Mouse (Mus musculus): ENCODE results near the gene Gnb3.
"Not testable (repeated sequence)": the region's sequence is repeated elsewhere in the genome, so short reads cannot be mapped to it uniquely, and the experiment has no call there.

Gene Gnb3

GRCm38 (mm10) chr6:124816611-124817010 is 23.5 kb downstream of the Gnb3 start:
- DNase-seq (ENCODE audit: low spot score in 2 of 2), result no peak

DNA sequence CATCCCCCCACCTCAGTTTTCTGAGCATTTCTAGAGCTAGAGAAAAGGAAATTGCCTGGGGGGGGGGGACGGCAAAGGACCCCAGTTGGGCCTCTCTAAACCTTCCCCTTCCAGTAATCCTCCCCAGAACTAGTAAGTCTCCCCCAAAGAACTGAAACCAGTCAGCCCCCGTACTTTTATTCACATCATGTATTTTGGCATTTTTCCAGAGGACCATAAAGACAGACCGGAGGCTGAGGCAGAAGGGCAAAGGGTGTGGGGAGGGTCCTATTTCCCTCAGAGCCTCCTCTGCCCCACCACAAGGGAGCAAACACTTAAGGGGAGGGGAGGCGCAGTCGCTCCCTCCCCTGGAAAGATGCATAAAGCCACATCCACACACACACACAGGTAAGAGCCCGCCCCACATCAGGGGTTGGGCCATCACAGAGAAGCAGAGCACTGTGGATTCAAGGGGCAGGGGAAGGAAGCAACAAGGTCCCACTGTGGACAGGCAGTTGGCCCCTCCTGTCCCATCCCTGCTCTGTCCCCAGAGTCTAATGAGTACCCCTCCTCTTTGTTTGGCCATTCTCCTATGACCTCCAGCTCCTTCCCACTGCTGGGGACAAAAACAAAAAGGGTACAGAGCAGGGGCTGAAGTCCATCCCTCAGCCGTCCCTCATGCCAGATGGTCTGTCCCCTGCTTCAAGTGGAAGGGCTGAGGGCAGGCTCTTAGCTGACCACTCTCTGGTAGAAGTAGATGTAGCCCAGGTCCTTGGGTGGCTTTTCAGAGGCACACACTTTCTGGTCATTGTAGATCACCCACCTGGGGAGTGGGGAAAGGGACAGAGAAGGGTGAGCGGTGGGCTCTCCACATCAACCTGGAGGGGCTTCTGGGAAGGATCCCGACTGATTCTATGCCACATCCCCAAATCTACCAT is 25.0 kb downstream of the Gnb3 start:
- no peak for DNase-seq (ENCODE audit: low spot score in 2 of 2)

- no peak for DNase-seq (ENCODE audit: low spot score in 2 of 2)
Measured at GRCm38 (mm10) chr6:124814448-124814847, 25.6 kb downstream of the Gnb3 start.

DNA sequence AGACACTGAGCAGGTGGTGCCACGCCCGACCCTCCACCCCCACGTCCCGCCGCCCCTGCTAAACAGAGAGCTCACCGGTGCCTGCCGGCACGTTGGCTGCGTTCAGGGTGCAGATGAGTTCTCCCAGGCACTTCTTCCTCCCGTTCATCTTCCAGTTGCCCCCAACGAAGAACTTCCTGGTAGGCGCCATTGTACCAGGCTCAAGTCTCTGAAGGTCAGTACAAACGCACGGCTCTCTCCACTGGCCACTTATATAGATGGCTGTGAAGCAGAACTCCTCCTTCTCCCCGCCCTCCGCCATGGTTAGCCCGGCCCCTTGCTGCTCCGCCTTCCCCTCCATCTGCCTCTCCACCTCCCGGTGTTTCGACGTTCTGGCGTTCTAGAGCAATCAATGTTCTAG is 26.1 kb downstream of the Gnb3 start, which contains the start of gene Tpi1:
Tpi1 (minus strand) TSS at position 364 of the 400 bp plus-strand sequence.
- peak; percentile 75 to 80 for DNase-seq (ENCODE audit: low spot score in 2 of 2)

GRCm38 (mm10) chr6:124813496-124813895 is 26.6 kb downstream of the Gnb3 start:
- peak; percentile 29 to 57 for DNase-seq (ENCODE audit: low spot score in 2 of 2)

GRCm38 (mm10) chr6:124812848-124813247 is 27.2 kb downstream of the Gnb3 start:
- DNase-seq (ENCODE audit: low spot score in 2 of 2), result no peak

- DNase-seq (ENCODE audit: low spot score in 2 of 2), result no peak
Measured at GRCm38 (mm10) chr6:124811701-124812560, 28.1 kb downstream of the Gnb3 start.

DNA sequence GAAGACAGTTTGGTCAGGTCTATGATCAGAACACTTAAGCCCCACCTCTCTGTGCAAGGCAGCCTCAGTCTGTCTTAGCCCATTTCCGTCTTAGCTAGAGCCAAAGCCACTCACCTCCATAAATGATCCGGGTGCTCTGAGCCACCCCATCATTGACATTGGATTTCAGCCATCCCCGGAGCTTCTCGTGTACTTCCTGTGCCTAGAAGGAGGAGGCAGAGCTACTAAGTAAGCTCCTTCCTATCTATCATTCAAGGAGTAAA is 28.7 kb downstream of the Gnb3 start:
- DNase-seq (ENCODE audit: low spot score in 2 of 2), result no peak

DNA sequence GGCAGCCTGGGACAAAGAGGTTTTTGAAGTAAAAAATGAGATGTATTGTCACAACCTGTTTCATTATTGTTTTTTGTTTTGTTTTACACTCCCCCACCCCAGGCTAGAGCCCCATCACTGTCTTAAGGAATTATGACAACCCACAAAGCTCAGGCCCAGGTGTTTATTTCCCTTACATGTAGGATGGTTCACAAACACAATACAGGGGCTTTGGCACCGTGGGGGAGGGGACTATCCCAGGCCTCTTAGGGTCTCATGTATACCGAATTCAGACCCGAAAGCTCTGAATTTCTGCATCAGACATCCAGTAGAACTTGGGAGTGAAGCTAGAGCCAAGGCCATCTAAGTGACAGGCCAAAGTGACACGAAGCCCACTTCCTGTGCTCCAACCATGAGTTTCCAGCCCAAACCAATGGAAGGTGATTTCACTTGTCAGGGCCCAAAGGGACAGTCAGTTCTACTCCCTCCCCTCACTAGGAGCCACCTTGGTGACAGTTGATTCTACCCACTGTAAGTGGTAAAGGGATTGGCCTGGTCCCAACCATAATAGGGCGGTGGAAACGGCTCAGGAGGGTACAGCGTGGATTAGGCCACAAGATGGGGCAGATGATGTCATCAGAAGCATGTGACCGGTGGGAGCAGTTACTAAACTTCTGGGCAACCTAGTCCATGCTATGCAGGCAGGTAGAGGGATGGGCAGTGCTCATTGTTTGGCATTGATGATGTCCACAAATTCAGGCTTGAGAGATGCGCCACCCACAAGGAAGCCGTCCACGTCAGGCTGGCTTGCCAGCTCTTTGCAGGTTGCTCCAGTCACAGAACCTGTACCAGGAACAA is 29.3 kb downstream of the Gnb3 start:
- not testable (repeated sequence) for DNase-seq (ENCODE audit: low spot score in 2 of 2)

GRCm38 (mm10) chr6:124809775-124810538 is 30.1 kb downstream of the Gnb3 start:
- no peak for DNase-seq (ENCODE audit: low spot score in 2 of 2)

GRCm38 (mm10) chr6:124809052-124809774 is 30.9 kb downstream of the Gnb3 start:
- DNase-seq (ENCODE audit: low spot score in 2 of 2), result peak; percentile 70 to 76

- peak; percentile 41 to 58 for DNase-seq (ENCODE audit: low spot score in 2 of 2)
Measured at GRCm38 (mm10) chr6:124808358-124809012, 31.6 kb downstream of the Gnb3 start, which contains the start of gene Spsb2. Gene Spsb2 (plus strand): TSS chr6:124808661.

GRCm38 (mm10) chr6:124807986-124808357 is 32.1 kb downstream of the Gnb3 start:
- no peak for DNase-seq (ENCODE audit: low spot score in 2 of 2)

DNA sequence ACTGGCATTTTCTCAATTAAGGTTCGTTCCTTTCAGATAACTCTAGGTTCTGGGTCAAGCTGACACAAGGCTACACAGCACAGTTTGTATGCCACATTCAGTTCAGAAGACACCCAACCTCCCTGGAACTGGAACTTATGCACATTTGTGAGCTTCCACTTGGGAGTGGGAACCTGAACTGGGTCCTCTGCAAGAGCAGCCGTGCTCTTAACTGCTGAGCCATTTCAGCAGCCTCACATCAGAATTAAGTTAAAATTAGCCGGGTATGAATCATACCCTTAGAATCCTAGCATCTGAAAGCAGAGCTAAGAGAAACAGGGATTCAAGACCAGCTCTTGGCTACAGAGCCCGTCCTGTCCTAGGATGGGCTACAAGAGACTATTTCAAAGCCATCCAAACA is 32.7 kb downstream of the Gnb3 start:
- DNase-seq (ENCODE audit: low spot score in 2 of 2), result no peak

GRCm38 (mm10) chr6:124806446-124807140 is 33.5 kb downstream of the Gnb3 start:
- DNase-seq (ENCODE audit: low spot score in 2 of 2), result no peak

DNA sequence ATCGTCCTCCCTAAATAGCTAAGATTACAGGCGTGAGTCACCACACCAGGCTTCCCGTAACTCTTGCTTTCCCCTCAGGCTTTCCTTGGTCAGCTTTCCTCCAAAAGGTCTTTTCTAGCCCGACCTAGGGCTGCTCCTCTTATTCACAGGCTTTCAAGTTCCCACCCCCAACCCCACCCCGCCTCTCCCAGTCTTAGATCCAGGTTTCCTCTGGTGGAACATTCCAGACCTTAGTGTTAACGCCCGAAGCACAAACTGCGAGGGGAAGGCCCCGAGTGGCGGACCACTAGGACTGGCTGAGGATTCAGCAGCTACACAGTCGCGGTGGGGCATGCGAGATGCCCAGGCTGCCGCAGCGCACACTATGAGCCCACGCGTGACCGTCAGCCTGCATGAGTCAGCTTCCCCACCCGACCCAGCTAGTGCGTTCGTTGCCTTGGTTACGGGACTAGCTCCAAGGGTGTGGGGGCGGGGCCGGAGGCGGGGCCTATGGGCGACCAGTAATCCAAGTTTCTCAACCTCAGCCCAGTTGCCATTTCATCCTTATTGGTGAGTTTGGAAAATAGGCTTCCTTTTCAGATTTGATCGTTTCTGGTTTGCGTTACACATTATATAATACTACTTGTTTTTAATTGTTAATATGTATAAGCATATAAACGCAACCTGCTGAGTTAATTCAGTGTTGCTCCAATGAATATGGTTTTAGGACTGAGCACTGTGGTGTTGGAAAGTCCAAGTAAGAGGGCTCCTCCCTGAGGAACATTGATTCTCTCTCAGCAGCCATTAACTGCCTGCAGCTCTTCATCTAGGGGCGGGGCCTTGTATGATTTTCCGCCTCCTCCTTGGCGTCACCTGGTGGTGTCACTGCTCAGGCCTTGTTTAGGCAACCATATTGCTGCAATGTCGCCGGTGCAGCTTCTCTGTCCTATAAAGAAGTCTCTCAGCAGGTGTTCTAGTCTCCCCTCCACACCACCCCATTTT is 34.4 kb downstream of the Gnb3 start:
- DNase-seq (ENCODE audit: low spot score in 2 of 2), result peak; percentile 54 to 71

DNA sequence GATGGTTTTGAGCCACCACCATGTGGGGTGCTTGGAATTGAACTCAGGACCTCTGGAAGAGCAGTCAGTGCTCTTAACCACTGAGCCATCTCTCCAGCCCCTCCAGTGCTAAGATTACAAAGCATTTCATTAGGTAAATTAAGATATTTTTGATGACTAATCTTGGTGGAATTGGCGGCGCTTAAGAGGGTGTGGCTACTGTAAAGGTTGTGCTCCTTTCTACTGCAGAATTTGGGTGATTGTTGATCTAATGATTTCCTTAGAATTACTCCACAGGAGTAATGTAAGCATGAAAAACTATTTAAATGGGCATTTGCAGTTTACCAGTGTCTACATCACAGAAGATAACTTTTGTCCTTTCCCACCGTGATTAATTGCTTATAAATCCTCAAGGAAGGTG is 35.7 kb downstream of the Gnb3 start:
- no peak for DNase-seq (ENCODE audit: low spot score in 2 of 2)

- DNase-seq (ENCODE audit: low spot score in 2 of 2), result not testable (repeated sequence)
Measured at GRCm38 (mm10) chr6:124803691-124804090, 36.4 kb downstream of the Gnb3 start.
